Mouse (Mus musculus): ENCODE data around the gene Trp73. TPM values are rescaled to one million over a fixed set of nuclear protein-coding genes. Genes with fewer than 3 reads are reported as not detected.
A peak's percentile ranks its signal among the peaks of the same experiment; 100 is the strongest.

Trp73 gene
- polyA plus RNA-seq, 1 experiment from 2014 or later: 9.8 TPM

DNA sequence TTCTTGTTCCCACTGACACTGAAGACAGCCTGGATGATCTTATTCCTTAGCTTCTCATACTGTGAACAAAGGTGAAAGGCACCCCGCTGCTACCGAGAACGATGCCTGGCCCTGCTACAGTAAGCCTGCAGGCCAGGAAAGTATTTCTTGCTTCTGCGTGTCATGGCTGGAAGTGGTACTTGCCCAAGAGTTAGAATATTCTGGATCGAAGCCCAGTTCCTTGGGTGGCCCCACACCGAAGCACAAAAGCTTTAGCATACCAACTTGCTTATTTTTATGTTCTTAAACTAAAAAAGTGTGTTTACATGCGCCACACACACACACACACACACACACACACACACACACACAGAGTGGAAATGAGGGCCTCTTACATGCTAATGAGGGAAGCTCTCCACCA lies 111.9 kb downstream of the Trp73 start:
- 43% methylated on average over 7 of the region's 7 CpGs for WGBS
- Histone ChIP-seq H3K9ac (no peak overlapping the region), H3K36me3 (no peaks in the 10 kb centered on the region), H3K27ac (replicated peaks) (peak overlapping the region; percentile 12; the same call in 1 of the 2 replicates), H3K9me3 (replicated peaks) (no peaks in the 10 kb centered on the region), H3K4me2 (replicated peaks) (no peak overlapping the region), H3K27me3 (peaks cover 14% of the 10 kb centered on the region; the same call in 1 of the 2 replicates), H3K4me3 (replicated peaks) (no peak overlapping the region), H3K4me1 (peaks cover 44% of the 10 kb centered on the region)
- ATAC-seq (ENCODE audit: insufficient number of reproducible peaks, low FRiP score, low TSS enrichment, low read depth): no peak

DNA sequence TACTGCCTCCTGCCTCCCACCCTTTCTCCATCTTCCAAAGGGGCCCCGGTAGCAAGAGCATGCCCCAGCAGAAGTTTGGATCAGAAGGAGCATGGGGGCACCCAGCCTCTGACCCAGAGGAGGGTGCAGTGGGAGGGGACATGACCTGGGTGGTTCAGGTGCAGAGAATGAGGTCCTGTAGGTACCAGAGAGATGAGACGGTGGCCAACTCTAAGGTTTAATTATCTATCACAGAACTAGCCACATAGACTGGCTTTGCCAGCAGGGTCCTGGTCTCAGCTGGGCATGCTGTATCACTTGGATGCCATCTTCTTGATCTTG lies 113.6 kb downstream of the Trp73 start:
- no peak overlapping the region for H3K27ac ChIP-seq (replicated peaks)
- WGBS: 22% methylated on average over 2 of the region's 2 CpGs
- peak overlapping the region; percentile 67 for H3K4me2 ChIP-seq (replicated peaks)
- no peaks in the 10 kb centered on the region for H3K9me3 ChIP-seq (replicated peaks)
- H3K9ac ChIP-seq: no peak overlapping the region
- H3K4me3 ChIP-seq (replicated peaks): peak overlapping the region; percentile 42
- peaks cover 13% of the 10 kb centered on the region for H3K36me3 ChIP-seq
- H3K27me3 ChIP-seq: peaks cover 14% of the 10 kb centered on the region; the same call in 1 of the 2 replicates
- H3K4me1 ChIP-seq: peaks cover 49% of the 10 kb centered on the region
- no peak for ATAC-seq (ENCODE audit: insufficient number of reproducible peaks, low FRiP score, low TSS enrichment, low read depth)

DNA sequence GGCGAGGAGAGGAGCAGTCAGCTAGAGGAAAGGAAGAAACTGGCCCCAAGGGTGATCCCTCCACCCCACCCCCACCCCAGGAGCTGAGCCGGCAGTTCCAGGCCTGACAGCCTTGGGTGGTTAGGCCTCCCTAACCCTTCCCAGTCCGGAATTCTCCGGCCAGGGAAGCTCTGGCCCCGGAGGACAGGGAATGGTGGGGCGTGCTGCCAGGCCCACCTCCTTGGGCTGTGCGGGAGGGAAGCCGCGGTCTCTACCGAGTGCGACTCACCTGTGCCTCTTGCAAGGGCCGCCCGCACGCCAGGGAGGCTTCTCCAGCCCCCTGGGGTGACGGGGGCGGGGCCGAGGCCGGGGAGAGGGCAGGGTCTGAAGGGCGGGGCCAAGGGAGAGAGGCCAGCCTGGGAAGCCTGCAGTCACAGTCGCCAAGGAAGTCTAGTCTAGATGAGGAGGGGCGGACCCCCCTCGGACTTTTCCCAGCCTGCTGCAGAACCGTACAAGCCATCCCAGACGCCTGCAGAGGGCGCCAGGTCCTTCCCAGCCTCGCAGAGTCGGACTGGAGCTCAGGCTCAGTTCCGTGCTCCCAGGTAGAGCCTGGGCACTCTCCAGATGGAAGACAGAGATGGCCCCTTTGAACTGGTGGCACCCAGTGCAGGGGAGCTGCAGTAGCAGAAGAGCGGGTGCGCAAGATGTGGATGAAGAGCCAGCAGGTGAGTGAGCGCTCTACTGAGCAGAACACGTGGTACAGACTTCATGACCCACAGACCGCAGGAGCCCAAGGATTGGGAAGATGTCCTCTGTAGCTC lies 114.2 kb downstream of the Trp73 start, which contains the start of gene Smim1:
Smim1 (minus strand) TSS at position 590 of the 800 bp plus-strand sequence.
- no peaks in the 10 kb centered on the region for H3K9me3 ChIP-seq (replicated peaks)
- peak within 1 kb of the TSS; percentile 42 for H3K4me3 ChIP-seq (replicated peaks)
- H3K27ac ChIP-seq (replicated peaks): peak within 1 kb of the TSS; percentile 29; the same call in 1 of the 2 replicates
- H3K4me2 ChIP-seq (replicated peaks): peak within 1 kb of the TSS; percentile 67
- peaks cover 11% of the 10 kb centered on the region; the same call in 1 of the 2 replicates for H3K27me3 ChIP-seq
- peak within 1 kb of the TSS; percentile 18; the same call in 1 of the 2 replicates for H3K9ac ChIP-seq
- peak; percentile 69 for ATAC-seq (ENCODE audit: insufficient number of reproducible peaks, low FRiP score, low TSS enrichment, low read depth)
- peaks cover 49% of the 10 kb centered on the region for H3K4me1 ChIP-seq
- peaks cover 18% of the 10 kb centered on the region for H3K36me3 ChIP-seq
- 3% methylated on average over 33 of the region's 33 CpGs for WGBS

DNA sequence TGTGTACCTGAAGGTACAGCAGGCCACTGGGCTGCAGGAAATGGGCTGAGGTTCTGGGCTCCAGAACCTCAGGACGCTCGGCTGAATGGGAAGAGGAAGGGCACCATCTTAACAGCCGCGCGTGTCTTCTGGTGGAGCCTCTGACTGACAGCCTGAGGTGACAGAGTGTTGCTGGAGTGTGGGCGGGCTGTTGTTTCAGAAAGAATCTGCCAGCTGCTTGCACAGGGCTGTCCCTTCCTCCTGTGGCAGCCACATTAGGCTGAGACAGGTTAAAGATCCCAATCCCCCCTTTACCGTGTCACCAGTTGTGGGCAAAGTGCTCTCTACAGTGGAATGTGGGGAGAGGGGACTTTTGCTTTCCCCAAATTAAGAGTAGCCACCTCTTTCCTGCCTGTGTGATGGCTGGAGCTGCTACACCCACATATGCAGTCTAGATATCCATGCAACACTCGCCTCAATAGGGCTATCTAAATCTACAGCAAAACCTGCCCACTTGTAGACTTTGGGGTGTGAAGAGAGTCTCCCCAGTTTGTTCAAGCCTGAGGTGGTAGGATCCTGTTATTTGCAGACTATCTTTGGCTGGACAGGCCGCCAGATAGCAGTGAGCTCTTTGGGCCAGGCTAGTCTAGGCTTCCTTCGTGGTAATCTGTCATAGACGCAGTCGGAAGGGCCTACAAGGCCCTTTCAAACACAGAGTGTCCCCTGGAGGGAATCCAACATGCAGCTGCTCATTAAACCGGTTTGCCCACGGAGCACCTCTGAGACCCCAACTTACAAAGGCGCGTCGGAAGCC lies 115.1 kb downstream of the Trp73 start:
- Histone ChIP-seq H3K27ac (replicated peaks) (0 out of 2 replicates have a peak overlapping the region, but pooled peaks have one; percentile 29), H3K4me1 (peaks cover 49% of the 10 kb centered on the region), H3K27me3 (peaks cover 11% of the 10 kb centered on the region; the same call in 1 of the 2 replicates), H3K9me3 (replicated peaks) (no peaks in the 10 kb centered on the region), H3K36me3 (peaks cover 28% of the 10 kb centered on the region), H3K9ac (0 out of 2 replicates have a peak overlapping the region, but pooled peaks have one; percentile 18), H3K4me3 (replicated peaks) (peak overlapping the region; percentile 42), H3K4me2 (replicated peaks) (peak overlapping the region; percentile 67)
- 28% methylated on average over 17 of the region's 17 CpGs for WGBS
- no peak for ATAC-seq (ENCODE audit: insufficient number of reproducible peaks, low FRiP score, low TSS enrichment, low read depth)

DNA sequence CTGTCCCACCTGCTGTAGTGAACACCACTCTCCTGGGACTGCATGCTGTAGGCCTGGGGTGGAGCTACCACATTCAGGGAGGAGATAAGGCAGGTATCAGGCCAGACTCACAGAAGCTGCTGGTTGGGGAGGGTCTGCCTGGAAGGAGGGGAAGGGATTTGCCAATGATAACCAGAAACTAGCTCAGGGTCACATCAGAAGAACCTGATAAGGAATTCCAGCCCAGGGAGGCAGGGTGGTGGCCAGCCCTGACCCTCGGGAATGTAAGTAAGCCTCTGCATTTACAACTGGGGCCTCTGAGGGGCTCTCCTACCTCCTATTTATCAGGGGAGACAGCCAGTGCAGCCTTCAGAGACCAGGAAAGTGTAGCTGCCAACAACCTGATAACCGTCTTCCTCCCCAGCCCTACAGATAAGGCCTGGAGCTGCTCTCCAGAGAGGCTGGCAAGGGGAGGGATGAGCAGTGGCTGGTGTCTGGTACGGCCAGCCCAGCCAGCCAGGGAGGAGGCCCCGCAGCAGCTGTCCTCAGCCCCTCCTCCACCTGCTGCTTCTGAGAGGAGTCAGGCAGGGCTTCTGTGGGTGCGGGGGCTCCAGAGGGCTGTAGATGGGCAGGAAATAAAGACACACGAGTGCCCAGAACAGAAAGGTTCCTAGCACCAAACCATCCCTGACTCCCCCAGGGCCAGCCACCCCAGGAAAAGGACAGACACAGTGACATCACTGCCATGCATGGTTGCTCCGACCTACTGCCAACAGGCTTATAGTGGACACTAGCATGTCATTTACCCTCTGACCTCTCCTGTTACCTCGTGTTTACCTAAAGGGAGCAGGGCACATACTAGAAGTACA lies 116.0 kb downstream of the Trp73 start:
- H3K9me3 ChIP-seq (replicated peaks): no peaks in the 10 kb centered on the region
- no peak overlapping the region for H3K4me3 ChIP-seq (replicated peaks)
- peak overlapping the region; percentile 67; the same call in 1 of the 2 replicates for H3K4me2 ChIP-seq (replicated peaks)
- no peak overlapping the region for H3K27ac ChIP-seq (replicated peaks)
- no peak for ATAC-seq (ENCODE audit: insufficient number of reproducible peaks, low FRiP score, low TSS enrichment, low read depth)
- no peak overlapping the region for H3K9ac ChIP-seq
- H3K27me3 ChIP-seq: peaks cover 11% of the 10 kb centered on the region; the same call in 1 of the 2 replicates
- H3K4me1 ChIP-seq: peaks cover 49% of the 10 kb centered on the region
- 26% methylated on average over 8 of the region's 8 CpGs for WGBS
- H3K36me3 ChIP-seq: peaks cover 37% of the 10 kb centered on the region

DNA sequence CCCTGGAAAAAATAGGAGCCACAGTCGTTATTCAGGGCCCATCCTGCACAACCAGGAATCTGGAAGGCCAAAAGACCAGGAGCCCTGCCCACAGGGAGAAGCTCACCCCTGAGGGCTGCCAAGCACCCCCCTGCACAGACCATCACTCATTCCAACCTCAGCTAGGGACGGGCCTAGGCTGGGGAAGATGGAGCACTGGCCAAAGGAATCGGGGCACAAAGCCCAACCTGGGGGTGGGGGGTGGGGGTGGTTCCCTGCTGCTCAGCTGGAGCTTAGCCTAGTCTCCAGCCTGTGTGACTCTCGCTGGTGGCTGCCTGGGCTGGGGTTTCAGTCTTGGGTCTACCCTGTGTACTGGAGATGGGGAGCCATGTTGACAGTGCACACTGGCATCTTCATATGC lies 117.2 kb downstream of the Trp73 start:
- H3K9me3 ChIP-seq (replicated peaks): no peaks in the 10 kb centered on the region
- H3K4me2 ChIP-seq (replicated peaks): no peak overlapping the region
- no peak overlapping the region for H3K4me3 ChIP-seq (replicated peaks)
- H3K4me1 ChIP-seq: peaks cover 47% of the 10 kb centered on the region
- no peak overlapping the region for H3K27ac ChIP-seq (replicated peaks)
- 41% methylated on average over 4 of the region's 4 CpGs for WGBS
- peaks cover 48% of the 10 kb centered on the region for H3K36me3 ChIP-seq
- no peak for ATAC-seq (ENCODE audit: insufficient number of reproducible peaks, low FRiP score, low TSS enrichment, low read depth)
- H3K27me3 ChIP-seq: peaks cover 11% of the 10 kb centered on the region; the same call in 1 of the 2 replicates
- H3K9ac ChIP-seq: no peak overlapping the region

DNA sequence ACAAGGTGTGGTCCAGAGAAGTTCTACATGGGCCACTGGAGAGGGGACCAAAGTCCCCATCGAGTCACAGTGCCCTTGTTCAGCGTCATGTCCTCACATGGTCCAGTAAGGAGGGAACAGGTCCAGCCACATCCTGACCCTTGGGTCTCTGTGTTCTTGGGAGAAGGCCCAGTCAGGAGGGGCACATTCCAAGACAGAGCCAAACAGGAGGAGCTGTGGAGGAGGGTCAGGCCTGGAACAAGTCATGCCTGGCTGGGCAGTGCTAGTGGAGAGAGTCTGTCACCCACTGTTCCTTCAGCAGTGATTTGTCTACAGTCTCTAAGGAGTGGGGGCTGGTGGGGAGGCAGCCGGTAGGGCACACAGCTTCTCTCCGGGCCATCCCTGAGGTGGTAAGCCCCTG lies 117.6 kb downstream of the Trp73 start:
- 75% methylated on average over 4 of the region's 4 CpGs for WGBS

DNA sequence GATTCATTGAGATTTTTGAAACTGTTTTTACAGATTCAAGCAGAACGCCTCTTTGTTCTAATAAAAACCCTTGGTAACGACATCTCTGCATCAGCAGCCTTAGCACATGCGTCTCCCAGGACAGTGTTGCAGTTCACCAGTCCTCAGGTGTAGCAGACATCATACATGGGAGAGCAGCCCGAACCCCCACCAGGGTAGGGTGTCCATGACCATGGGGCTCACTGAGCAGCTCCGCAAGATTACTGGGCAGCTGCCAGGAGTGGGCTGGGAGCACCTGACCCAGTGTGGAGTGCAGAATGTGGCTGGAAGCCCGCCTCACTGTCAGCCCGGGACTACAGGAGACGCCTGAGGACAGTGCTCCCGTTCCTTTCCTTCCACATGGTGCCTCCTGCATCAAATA lies 118.6 kb downstream of the Trp73 start:
- Histone ChIP-seq H3K9ac (no peak overlapping the region), H3K4me1 (peaks cover 33% of the 10 kb centered on the region), H3K36me3 (peaks cover 61% of the 10 kb centered on the region), H3K4me3 (replicated peaks) (no peak overlapping the region), H3K27ac (replicated peaks) (no peak overlapping the region), H3K4me2 (replicated peaks) (no peak overlapping the region), H3K27me3 (peaks cover 8% of the 10 kb centered on the region; the same call in 1 of the 2 replicates), H3K9me3 (replicated peaks) (no peaks in the 10 kb centered on the region)
- no peak for ATAC-seq (ENCODE audit: insufficient number of reproducible peaks, low FRiP score, low TSS enrichment, low read depth)
- 86% methylated on average over 9 of the region's 9 CpGs for WGBS

More for the DNA sequence above, 117.6 kb downstream of the Trp73 start:
- Histone ChIP-seq H3K4me1 (peaks cover 43% of the 10 kb centered on the region), H3K27me3 (peaks cover 11% of the 10 kb centered on the region; the same call in 1 of the 2 replicates), H3K36me3 (peaks cover 52% of the 10 kb centered on the region), H3K9ac (no peak overlapping the region), H3K27ac (replicated peaks) (no peak overlapping the region), H3K4me3 (replicated peaks) (no peak overlapping the region), H3K4me2 (replicated peaks) (no peak overlapping the region), H3K9me3 (replicated peaks) (no peaks in the 10 kb centered on the region)
- no peak for ATAC-seq (ENCODE audit: insufficient number of reproducible peaks, low FRiP score, low TSS enrichment, low read depth)

DNA sequence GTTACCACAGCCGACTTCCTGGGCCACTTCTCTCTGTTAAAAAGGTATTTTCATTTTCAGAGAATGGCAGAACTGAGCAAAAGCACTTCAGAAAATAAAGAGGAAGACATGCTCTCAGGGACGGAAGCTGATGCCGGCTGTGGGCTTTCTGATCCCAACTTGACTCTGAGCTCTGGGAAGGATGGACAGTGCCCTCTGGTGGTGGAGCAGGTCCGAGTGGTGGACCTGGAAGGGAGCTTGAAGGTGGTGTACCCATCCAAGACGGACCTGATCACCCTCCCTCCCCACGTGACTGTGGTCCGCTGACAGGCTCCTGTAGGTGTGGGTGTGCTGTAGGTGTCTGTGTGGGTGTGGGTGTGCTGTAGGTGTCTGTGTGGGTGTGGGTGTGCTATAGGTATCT lies 120.4 kb downstream of the Trp73 start:
- Histone ChIP-seq H3K27ac (replicated peaks) (no peak overlapping the region), H3K4me3 (replicated peaks) (no peak overlapping the region), H3K9me3 (replicated peaks) (no peaks in the 10 kb centered on the region), H3K9ac (no peak overlapping the region), H3K27me3 (no peaks in the 10 kb centered on the region), H3K4me2 (replicated peaks) (no peak overlapping the region), H3K4me1 (peaks cover 15% of the 10 kb centered on the region; the same call in 1 of the 2 replicates), H3K36me3 (peaks cover 80% of the 10 kb centered on the region)
- 71% methylated on average over 7 of the region's 7 CpGs for WGBS
- no peak for ATAC-seq (ENCODE audit: insufficient number of reproducible peaks, low FRiP score, low TSS enrichment, low read depth)

DNA sequence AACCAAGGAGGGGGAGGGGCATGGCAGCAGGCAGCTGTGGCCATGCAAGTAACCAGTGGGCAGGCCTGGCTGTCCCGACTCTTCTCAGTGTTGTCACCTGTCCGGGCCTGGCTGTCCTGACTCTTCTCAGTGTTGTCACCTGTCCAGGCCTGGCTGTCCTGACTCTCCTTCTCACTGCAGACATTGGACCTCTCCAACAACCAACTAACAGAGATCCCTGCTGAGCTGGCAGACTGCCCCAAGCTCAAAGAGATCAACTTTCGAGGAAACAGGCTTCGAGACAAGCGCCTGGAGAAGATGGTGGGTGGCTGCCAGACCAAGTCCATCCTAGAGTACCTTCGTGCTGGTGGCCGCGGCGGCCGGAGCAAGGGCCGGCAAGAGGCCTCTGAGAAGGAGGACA lies 124.5 kb downstream of the Trp73 start:
- Histone ChIP-seq H3K36me3 (peaks cover 64% of the 10 kb centered on the region), H3K27ac (replicated peaks) (no peak overlapping the region), H3K4me2 (replicated peaks) (no peak overlapping the region), H3K9ac (no peak overlapping the region), H3K9me3 (replicated peaks) (no peaks in the 10 kb centered on the region), H3K4me3 (replicated peaks) (no peak overlapping the region), H3K27me3 (no peaks in the 10 kb centered on the region), H3K4me1 (peaks cover 26% of the 10 kb centered on the region)
- 89% methylated on average over 11 of the region's 11 CpGs for WGBS
- ATAC-seq (ENCODE audit: insufficient number of reproducible peaks, low FRiP score, low TSS enrichment, low read depth): no peak
